Mouse (Mus musculus): ENCODE results near the gene Tnrc6a. TPM values are rescaled to one million over a fixed set of nuclear protein-coding genes. Genes with fewer than 3 reads are reported as not detected.

The Tnrc6a gene
- polyA plus RNA-seq, 1 experiment from 2014 or later = 75.3 TPM

GRCm38 (mm10) chr7:123199151-123199550 is 75.5 kb downstream of the Tnrc6a start:
- H3K9me3 ChIP-seq = no peaks in the 10 kb centered on the region
- H3K27me3 ChIP-seq (replicated peaks) = no peaks in the 10 kb centered on the region
- 84% methylated on average over 3 of the region's 3 CpGs for WGBS
- H3K4me3 ChIP-seq = no peak overlapping the region
- H3K4me2 ChIP-seq (replicated peaks) = no peak overlapping the region
- no peak overlapping the region for H3K27ac ChIP-seq
- H3K36me3 ChIP-seq = peaks cover 15% of the 10 kb centered on the region
- no peaks in the 10 kb centered on the region for H3K4me1 ChIP-seq
- no peak for ATAC-seq (ENCODE audit: low FRiP score, low read depth)
- no peak overlapping the region for H3K9ac ChIP-seq

GRCm38 (mm10) chr7:123199656-123200206 is 76.0 kb downstream of the Tnrc6a start:
- Histone ChIP-seq H3K36me3 (peaks cover 13% of the 10 kb centered on the region), H3K9ac (no peak overlapping the region), H3K4me3 (no peak overlapping the region), H3K4me2 (replicated peaks) (no peak overlapping the region), H3K27ac (no peak overlapping the region), H3K27me3 (replicated peaks) (no peaks in the 10 kb centered on the region), H3K9me3 (no peaks in the 10 kb centered on the region), H3K4me1 (no peaks in the 10 kb centered on the region)
- 92% methylated on average over 15 of the region's 15 CpGs for WGBS
- no peak for ATAC-seq (ENCODE audit: low FRiP score, low read depth)

- no peak overlapping the region for H3K4me2 ChIP-seq (replicated peaks)
- ATAC-seq (ENCODE audit: low FRiP score, low read depth) = no peak
- 88% methylated on average over 9 of the region's 9 CpGs for WGBS
- no peaks in the 10 kb centered on the region for H3K9me3 ChIP-seq
- H3K4me1 ChIP-seq = no peaks in the 10 kb centered on the region
- H3K36me3 ChIP-seq = peaks cover 4% of the 10 kb centered on the region
- H3K4me3 ChIP-seq = no peak overlapping the region
- no peaks in the 10 kb centered on the region for H3K27me3 ChIP-seq (replicated peaks)
- no peak overlapping the region for H3K27ac ChIP-seq
- no peak overlapping the region for H3K9ac ChIP-seq
These were observed 77.0 kb downstream of the Tnrc6a start for GRCm38 (mm10) chr7:123200722-123201121.

- no peaks in the 10 kb centered on the region for H3K9me3 ChIP-seq
- ATAC-seq (ENCODE audit: low FRiP score, low read depth) = no peak
- WGBS = 29% methylated on average over 14 of the region's 14 CpGs
- H3K4me1 ChIP-seq = no peaks in the 10 kb centered on the region
- no peaks in the 10 kb centered on the region for H3K36me3 ChIP-seq
- no peak overlapping the region for H3K4me2 ChIP-seq (replicated peaks)
- H3K27me3 ChIP-seq (replicated peaks) = no peaks in the 10 kb centered on the region
- no peak overlapping the region for H3K9ac ChIP-seq
- H3K4me3 ChIP-seq = no peak overlapping the region
- no peak overlapping the region for H3K27ac ChIP-seq
These were observed 81.6 kb downstream of the Tnrc6a start for GRCm38 (mm10) chr7:123205261-123205660.

GRCm38 (mm10) chr7:123207561-123207960 is 83.9 kb downstream of the Tnrc6a start:
- 81% methylated on average over 6 of the region's 6 CpGs for WGBS
- Histone ChIP-seq H3K27ac (no peak overlapping the region), H3K9ac (no peak overlapping the region), H3K4me2 (replicated peaks) (no peak overlapping the region), H3K9me3 (no peaks in the 10 kb centered on the region), H3K4me1 (no peaks in the 10 kb centered on the region), H3K27me3 (replicated peaks) (no peaks in the 10 kb centered on the region), H3K4me3 (no peak overlapping the region), H3K36me3 (no peaks in the 10 kb centered on the region)
- ATAC-seq (ENCODE audit: low FRiP score, low read depth) = no peak

GRCm38 (mm10) chr7:123209864-123210263 is 86.2 kb downstream of the Tnrc6a start:
- no peak overlapping the region for H3K4me3 ChIP-seq
- no peaks in the 10 kb centered on the region for H3K36me3 ChIP-seq
- no peak overlapping the region for H3K27ac ChIP-seq
- peaks cover 6% of the 10 kb centered on the region; the same call in 1 of the 2 replicates for H3K4me1 ChIP-seq
- no peaks in the 10 kb centered on the region for H3K9me3 ChIP-seq
- no peak for ATAC-seq (ENCODE audit: low FRiP score, low read depth)
- no peak overlapping the region for H3K4me2 ChIP-seq (replicated peaks)
- H3K27me3 ChIP-seq (replicated peaks) = no peaks in the 10 kb centered on the region
- H3K9ac ChIP-seq = no peak overlapping the region
- WGBS = 80% methylated on average over 9 of the region's 9 CpGs

GRCm38 (mm10) chr7:123211461-123211860 is 87.8 kb downstream of the Tnrc6a start:
- Histone ChIP-seq H3K4me1 (peaks cover 6% of the 10 kb centered on the region; the same call in 1 of the 2 replicates), H3K27me3 (replicated peaks) (no peaks in the 10 kb centered on the region), H3K9me3 (no peaks in the 10 kb centered on the region), H3K4me3 (no peak overlapping the region), H3K36me3 (no peaks in the 10 kb centered on the region), H3K27ac (no peak overlapping the region), H3K4me2 (replicated peaks) (no peak overlapping the region), H3K9ac (no peak overlapping the region)
- ATAC-seq (ENCODE audit: low FRiP score, low read depth) = no peak
- WGBS = 53% methylated on average over 5 of the region's 5 CpGs

- no peaks in the 10 kb centered on the region for H3K9me3 ChIP-seq
- no peak overlapping the region for H3K27ac ChIP-seq
- no peak overlapping the region for H3K4me3 ChIP-seq
- H3K4me1 ChIP-seq = peaks cover 6% of the 10 kb centered on the region; the same call in 1 of the 2 replicates
- no peak overlapping the region for H3K4me2 ChIP-seq (replicated peaks)
- H3K36me3 ChIP-seq = no peaks in the 10 kb centered on the region
- WGBS = 81% methylated on average over 5 of the region's 5 CpGs
- H3K9ac ChIP-seq = no peak overlapping the region
- H3K27me3 ChIP-seq (replicated peaks) = no peaks in the 10 kb centered on the region
- no peak for ATAC-seq (ENCODE audit: low FRiP score, low read depth)
These were observed 88.6 kb downstream of the Tnrc6a start for GRCm38 (mm10) chr7:123212316-123212715.

- no peak within 1 kb of the TSS for H3K27ac ChIP-seq
- no peak within 1 kb of the TSS for H3K4me2 ChIP-seq (replicated peaks)
- H3K4me3 ChIP-seq = no peak within 1 kb of the TSS
- H3K36me3 ChIP-seq = no peaks in the 10 kb centered on the region
- ATAC-seq (ENCODE audit: low FRiP score, low read depth) = no peak
- peaks cover 9% of the 10 kb centered on the region for H3K4me1 ChIP-seq
- H3K27me3 ChIP-seq (replicated peaks) = no peaks in the 10 kb centered on the region
- no peak within 1 kb of the TSS for H3K9ac ChIP-seq
- no peaks in the 10 kb centered on the region for H3K9me3 ChIP-seq
- 42% methylated on average over 8 of the region's 8 CpGs for WGBS
These were observed 90.8 kb downstream of the Tnrc6a start, which contains the start of gene Slc5a11 for GRCm38 (mm10) chr7:123214365-123215075. Gene Slc5a11 (plus strand): TSS chr7:123214780.

- H3K27ac ChIP-seq = no peak overlapping the region
- no peaks in the 10 kb centered on the region for H3K36me3 ChIP-seq
- H3K9ac ChIP-seq = no peak overlapping the region
- 68% methylated on average over 2 of the region's 2 CpGs for WGBS
- ATAC-seq (ENCODE audit: low FRiP score, low read depth) = no peak
- H3K27me3 ChIP-seq (replicated peaks) = no peaks in the 10 kb centered on the region
- H3K9me3 ChIP-seq = no peaks in the 10 kb centered on the region
- H3K4me3 ChIP-seq = no peak overlapping the region
- peaks cover 9% of the 10 kb centered on the region for H3K4me1 ChIP-seq
- no peak overlapping the region for H3K4me2 ChIP-seq (replicated peaks)
These were observed 91.5 kb downstream of the Tnrc6a start for GRCm38 (mm10) chr7:123215138-123215537.

GRCm38 (mm10) chr7:123217448-123218354 is 94.0 kb downstream of the Tnrc6a start:
- H3K9ac ChIP-seq = no peak overlapping the region
- no peaks in the 10 kb centered on the region for H3K36me3 ChIP-seq
- H3K27me3 ChIP-seq (replicated peaks) = no peaks in the 10 kb centered on the region
- peaks cover 9% of the 10 kb centered on the region for H3K4me1 ChIP-seq
- H3K4me3 ChIP-seq = no peak overlapping the region
- no peak for ATAC-seq (ENCODE audit: low FRiP score, low read depth)
- 71% methylated on average over 7 of the region's 7 CpGs for WGBS
- H3K27ac ChIP-seq = no peak overlapping the region
- H3K9me3 ChIP-seq = no peaks in the 10 kb centered on the region
- no peak overlapping the region for H3K4me2 ChIP-seq (replicated peaks)

- no peak overlapping the region for H3K4me3 ChIP-seq
- H3K36me3 ChIP-seq = no peaks in the 10 kb centered on the region
- no peaks in the 10 kb centered on the region for H3K27me3 ChIP-seq (replicated peaks)
- no peak overlapping the region for H3K27ac ChIP-seq
- no peaks in the 10 kb centered on the region for H3K9me3 ChIP-seq
- peaks cover 9% of the 10 kb centered on the region for H3K4me1 ChIP-seq
- H3K4me2 ChIP-seq (replicated peaks) = no peak overlapping the region
- 30% methylated on average over 6 of the region's 6 CpGs for WGBS
- H3K9ac ChIP-seq = no peak overlapping the region
- ATAC-seq (ENCODE audit: low FRiP score, low read depth) = no peak
These were observed 94.9 kb downstream of the Tnrc6a start for GRCm38 (mm10) chr7:123218620-123219019.

Measured in neural tube, embryonic 12.5 days (tissue).